Mouse (Mus musculus): ENCODE results near the gene Hectd4. TPM values are rescaled to one million over a fixed set of nuclear protein-coding genes. Genes with fewer than 3 reads are reported as not detected.
"Not testable (repeated sequence)": the region's sequence is repeated elsewhere in the genome, so short reads cannot be mapped to it uniquely, and the experiment has no call there.

Gene Hectd4
- total and polyA plus RNA-seq, 3 experiments: 9.8 to 23.1 (median 22.6) TPM

- WGBS: 67% methylated on average over 14 of the region's 19 CpGs
- peak overlapping the region; percentile 44 for H3K9ac ChIP-seq (ENCODE audit: low read depth, low read length)
- H3K36me3 ChIP-seq (ENCODE audit: control insufficient read depth, insufficient read depth, low read length); H3K79me2 ChIP-seq (replicated peaks; ENCODE audit: control insufficient read depth, insufficient read depth, low read length); H3K4me1 ChIP-seq (ENCODE audit: control insufficient read depth, insufficient read depth, low read length); H3K27me3 ChIP-seq (ENCODE audit: control insufficient read depth, insufficient read depth, low read length); H3K27ac ChIP-seq; H3K4me3 ChIP-seq; intact Hi-C loops (cut with DNase I); DNase-seq: not testable (repeated sequence)
- TF ChIP-seq POLR2A (IDR thresholded peaks at IDR 0.05; ENCODE audit: insufficient read depth, low read depth, low read length): peak; percentile 52; the same call in 1 of the 2 replicates
Measured at GRCm38 (mm10) chr5:121330154-121330816, 110.3 kb downstream of the Hectd4 start.

- H3K27me3 ChIP-seq (ENCODE audit: control insufficient read depth, insufficient read depth, low read length): no peaks in the 10 kb centered on the region
- intact Hi-C loops (cut with DNase I): no loop called here
- H3K79me2 ChIP-seq (replicated peaks; ENCODE audit: control insufficient read depth, insufficient read depth, low read length): no peaks in the 10 kb centered on the region
- peaks cover 2% of the 10 kb centered on the region; the same call in 1 of the 2 replicates for H3K4me1 ChIP-seq (ENCODE audit: control insufficient read depth, insufficient read depth, low read length)
- H3K36me3 ChIP-seq (ENCODE audit: control insufficient read depth, insufficient read depth, low read length): no peaks in the 10 kb centered on the region
- TF ChIP-seq CTCF (IDR thresholded peaks at IDR 0.05): no peak
- TF ChIP-seq EP300 (IDR thresholded peaks at IDR 0.05; ENCODE audit: insufficient read depth, low read depth, low read length): no peak
- TF ChIP-seq POLR2A (IDR thresholded peaks at IDR 0.05; ENCODE audit: insufficient read depth, low read depth, low read length): no peak
- no peak overlapping the region for H3K27ac ChIP-seq
- no peak overlapping the region for H3K4me3 ChIP-seq
- WGBS: 90% methylated on average over 10 of the region's 10 CpGs
- no peak for DNase-seq
- no peak overlapping the region for H3K9ac ChIP-seq (ENCODE audit: low read depth, low read length)
Measured at GRCm38 (mm10) chr5:121331731-121332130, 111.7 kb downstream of the Hectd4 start.

DNA sequence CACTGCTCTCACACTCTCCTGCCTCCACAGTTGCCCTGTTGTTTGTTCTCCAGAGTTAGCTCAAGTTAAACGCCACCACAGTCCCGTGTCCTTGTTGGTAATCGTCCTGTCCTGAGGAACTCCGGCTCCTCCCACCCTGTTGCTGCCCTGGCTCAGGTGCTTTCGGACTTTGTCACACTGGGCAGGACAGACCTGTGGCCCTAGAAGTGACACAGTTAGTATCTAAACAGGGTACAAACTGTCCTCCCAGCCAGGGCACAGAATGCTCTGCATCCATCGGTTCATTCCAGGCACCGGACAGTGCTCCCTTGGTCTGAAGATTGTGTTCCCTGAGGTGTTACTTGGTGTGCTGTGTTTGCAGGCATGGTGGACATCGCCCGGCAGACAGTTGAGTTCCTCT is 114.0 kb downstream of the Hectd4 start:
- H3K9ac ChIP-seq (ENCODE audit: low read depth, low read length): no peak overlapping the region
- H3K79me2 ChIP-seq (replicated peaks; ENCODE audit: control insufficient read depth, insufficient read depth, low read length): no peaks in the 10 kb centered on the region
- H3K4me3 ChIP-seq: no peak overlapping the region
- TF ChIP-seq POLR2A (IDR thresholded peaks at IDR 0.05; ENCODE audit: insufficient read depth, low read depth, low read length): no peak
- no peak for TF ChIP-seq CTCF (IDR thresholded peaks at IDR 0.05)
- no peak for TF ChIP-seq EP300 (IDR thresholded peaks at IDR 0.05; ENCODE audit: insufficient read depth, low read depth, low read length)
- DNase-seq: no peak
- H3K36me3 ChIP-seq (ENCODE audit: control insufficient read depth, insufficient read depth, low read length): no peaks in the 10 kb centered on the region
- intact Hi-C loops (cut with DNase I): no loop called here
- WGBS: 90% methylated on average over 9 of the region's 9 CpGs
- H3K27me3 ChIP-seq (ENCODE audit: control insufficient read depth, insufficient read depth, low read length): no peaks in the 10 kb centered on the region
- H3K4me1 ChIP-seq (ENCODE audit: control insufficient read depth, insufficient read depth, low read length): peaks cover 2% of the 10 kb centered on the region; the same call in 1 of the 2 replicates
- H3K27ac ChIP-seq: no peak overlapping the region

GRCm38 (mm10) chr5:121334454-121334853 is 114.4 kb downstream of the Hectd4 start:
- DNase-seq: no peak
- intact Hi-C loops (cut with DNase I): no loop called here
- Histone ChIP-seq H3K79me2 (replicated peaks; ENCODE audit: control insufficient read depth, insufficient read depth, low read length) (no peaks in the 10 kb centered on the region), H3K4me1 (ENCODE audit: control insufficient read depth, insufficient read depth, low read length) (peaks cover 2% of the 10 kb centered on the region; the same call in 1 of the 2 replicates), H3K36me3 (ENCODE audit: control insufficient read depth, insufficient read depth, low read length) (no peaks in the 10 kb centered on the region), H3K27me3 (ENCODE audit: control insufficient read depth, insufficient read depth, low read length) (no peaks in the 10 kb centered on the region), H3K4me3 (no peak overlapping the region), H3K27ac (no peak overlapping the region), H3K9ac (ENCODE audit: low read depth, low read length) (no peak overlapping the region)
- 69% methylated on average over 5 of the region's 5 CpGs for WGBS
- TF ChIP-seq POLR2A (IDR thresholded peaks at IDR 0.05; ENCODE audit: insufficient read depth, low read depth, low read length): no peak
- TF ChIP-seq CTCF (IDR thresholded peaks at IDR 0.05): no peak
- TF ChIP-seq EP300 (IDR thresholded peaks at IDR 0.05; ENCODE audit: insufficient read depth, low read depth, low read length): no peak

DNA sequence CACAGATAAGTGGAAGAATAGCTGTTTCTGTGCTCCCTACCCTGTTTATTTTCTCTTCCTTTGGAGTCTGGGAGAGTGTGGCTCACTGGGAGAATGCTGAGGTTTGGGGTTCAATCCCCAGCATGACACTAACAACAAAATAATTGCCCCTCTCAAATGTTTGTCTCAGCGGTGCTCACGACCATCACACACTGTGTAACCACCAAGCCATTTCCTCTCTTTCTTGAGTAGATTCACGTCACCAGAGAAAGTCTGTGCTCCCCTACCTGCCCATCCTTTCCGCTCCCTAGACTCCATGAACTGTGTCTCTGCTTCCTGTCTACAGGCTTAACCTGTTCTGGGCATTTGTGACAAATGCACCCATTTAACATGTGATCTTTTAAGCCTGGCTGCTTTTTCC is 115.4 kb downstream of the Hectd4 start:
- H3K9ac ChIP-seq (ENCODE audit: low read depth, low read length): no peak overlapping the region
- no peak for DNase-seq
- no peaks in the 10 kb centered on the region for H3K79me2 ChIP-seq (replicated peaks; ENCODE audit: control insufficient read depth, insufficient read depth, low read length)
- no peak for TF ChIP-seq CTCF (IDR thresholded peaks at IDR 0.05)
- TF ChIP-seq POLR2A (IDR thresholded peaks at IDR 0.05; ENCODE audit: insufficient read depth, low read depth, low read length): no peak
- no peak for TF ChIP-seq EP300 (IDR thresholded peaks at IDR 0.05; ENCODE audit: insufficient read depth, low read depth, low read length)
- intact Hi-C loops (cut with DNase I): no loop called here
- peaks cover 2% of the 10 kb centered on the region; the same call in 1 of the 2 replicates for H3K4me1 ChIP-seq (ENCODE audit: control insufficient read depth, insufficient read depth, low read length)
- H3K36me3 ChIP-seq (ENCODE audit: control insufficient read depth, insufficient read depth, low read length): no peaks in the 10 kb centered on the region
- WGBS: 85% methylated on average over 4 of the region's 4 CpGs
- H3K4me3 ChIP-seq: no peak overlapping the region
- no peak overlapping the region for H3K27ac ChIP-seq
- no peaks in the 10 kb centered on the region for H3K27me3 ChIP-seq (ENCODE audit: control insufficient read depth, insufficient read depth, low read length)

DNA sequence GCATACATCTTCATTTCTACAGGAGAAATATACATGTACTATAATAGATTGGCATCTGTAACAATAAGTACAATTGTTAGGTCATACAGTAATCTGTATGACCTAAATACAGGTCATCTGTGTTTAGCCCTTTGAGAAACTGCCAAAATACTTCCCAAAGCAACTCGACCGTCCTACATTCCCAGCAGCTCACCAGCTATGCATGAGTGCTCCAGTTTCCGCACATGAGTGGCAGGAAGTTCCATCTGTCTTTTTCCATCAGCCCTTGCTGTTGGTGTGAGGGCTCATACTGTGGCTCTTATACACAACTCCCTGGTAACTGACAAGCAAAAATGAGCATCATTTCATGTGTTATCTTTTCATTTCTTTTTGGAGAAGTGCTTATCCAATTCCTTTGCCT is 116.0 kb downstream of the Hectd4 start:
- intact Hi-C loops (cut with DNase I): no loop called here
- Histone ChIP-seq H3K27me3 (ENCODE audit: control insufficient read depth, insufficient read depth, low read length) (no peaks in the 10 kb centered on the region), H3K36me3 (ENCODE audit: control insufficient read depth, insufficient read depth, low read length) (no peaks in the 10 kb centered on the region), H3K27ac (no peak overlapping the region), H3K4me1 (ENCODE audit: control insufficient read depth, insufficient read depth, low read length) (no peaks in the 10 kb centered on the region), H3K9ac (ENCODE audit: low read depth, low read length) (no peak overlapping the region), H3K4me3 (no peak overlapping the region), H3K79me2 (replicated peaks; ENCODE audit: control insufficient read depth, insufficient read depth, low read length) (no peaks in the 10 kb centered on the region)
- 25% methylated on average over 3 of the region's 3 CpGs for WGBS
- no peak for DNase-seq
- TF ChIP-seq EP300 (IDR thresholded peaks at IDR 0.05; ENCODE audit: insufficient read depth, low read depth, low read length): 0 out of 2 replicates have a peak, but pooled peaks have one; percentile 28
- no peak for TF ChIP-seq CTCF (IDR thresholded peaks at IDR 0.05)

Data from heart, adult 2 months (tissue).